Mouse (Mus musculus): ENCODE measurements around the gene Patl2.

- no peak for TF ChIP-seq CTCF (conservative IDR thresholded peaks at IDR 0.05; ENCODE audit: low read length)
- TF ChIP-seq NANOG (IDR thresholded peaks at IDR 0.05; ENCODE audit: borderline replicate concordance, low read length): no peak
These were observed 30.7 kb downstream of the Patl2 start for GRCm38 (mm10) chr2:122155292-122155691.
